Mouse (Mus musculus) myocyte (in vitro differentiated cells): ENCODE results near the gene Meltf.

Experiments used
- MYOD1 ChIP-seq, 3 experiments: IDR thresholded peaks; one replicate each; pipeline ENCODE4 v1.6.1; 2011; ENCODE audit warnings: control low read depth in 2 of 3, low read depth in 2 of 3, mild to moderate bottlenecking in 2 of 3, moderate library complexity in 1 of 3; ENCODE audit not compliant: insufficient read length in 2 of 3, control insufficient read depth in 1 of 3
- POLR2A ChIP-seq: IDR thresholded peaks from one replicate; pipeline ENCODE4 v1.6.1; 2011; ENCODE audit warnings: low read depth, mild to moderate bottlenecking, control low read depth, moderate library complexity; ENCODE audit not compliant: insufficient read length

GRCm38 (mm10) chr16:31910281-31910847 is 31.8 kb downstream of the Meltf start:
- TF ChIP-seq POLR2A (no peak), MYOD1 (IDR thresholded peaks at IDR 0.05; ENCODE audit: control insufficient read depth in 1 of 3, insufficient read length in 2 of 3, low read depth in 2 of 3) (no peak)
